Mouse (Mus musculus) spleen, adult 2 months (tissue): ENCODE data around the gene Adtrp. TPM values are rescaled to one million over a fixed set of nuclear protein-coding genes. Genes with fewer than 3 reads are reported as not detected.

Experiments
- DNase-seq, 2 experiments: peaks; one replicate each; pipeline versions ENCODE4 v3.0.0 to v3.0.0-alpha.2; 2012 to 2021; ENCODE audit warnings: low spot score in 2 of 2, low read depth in 1 of 2
- H3K27ac ChIP-seq: fragments of 200-500 bp; 2 replicates; pipeline ENCODE4 v1.5.1; 2012; ENCODE audit warnings: low read length, inconsistent platforms; ENCODE audit not compliant: insufficient read depth
- H3K27me3 ChIP-seq: fragments of 200-500 bp; 2 replicates; pipeline ENCODE4 v1.6.1; 2012; ENCODE audit warnings: mild to moderate bottlenecking, moderate library complexity, low read length, inconsistent platforms; ENCODE audit not compliant: control insufficient read depth, insufficient read depth
- H3K36me3 ChIP-seq: fragments of 200-500 bp; 2 replicates; pipeline ENCODE4 v1.6.1; 2012; ENCODE audit warnings: mild to moderate bottlenecking, low read length, inconsistent platforms; ENCODE audit not compliant: control insufficient read depth, insufficient read depth
- H3K4me1 ChIP-seq: fragments of 200-500 bp; 2 replicates; pipeline ENCODE4 v1.6.1; 2011; ENCODE audit warnings: inconsistent platforms; ENCODE audit not compliant: control insufficient read depth, insufficient read depth, insufficient read length
- H3K4me3 ChIP-seq: fragments of 200-500 bp; 2 replicates; pipeline ENCODE4 v1.5.1; 2011; ENCODE audit warnings: mild to moderate bottlenecking, inconsistent platforms; ENCODE audit not compliant: insufficient read depth, insufficient read length; ENCODE audit errors: extremely low read depth
- CTCF ChIP-seq: fragments of 200-500 bp; IDR thresholded peaks from 2 replicates; pipeline ENCODE4 v1.5.1; 2011; ENCODE audit warnings: mild to moderate bottlenecking, inconsistent platforms; ENCODE audit not compliant: insufficient read depth, insufficient read length, insufficient replicate concordance; ENCODE audit errors: extremely low read depth
- POLR2A ChIP-seq: fragments of 200-500 bp; IDR thresholded peaks from 2 replicates; pipeline ENCODE4 v1.6.1; 2011; ENCODE audit warnings: low read depth, low read length, inconsistent platforms
- WGBS: fragments of 180-500 bp; shearing (Covaris S2); methylation state at CpG from one replicate; pipeline ENCODE4 v1.1.7; 2018; 5-methylcytosine and 5-hydroxymethylcytosine counted together
- polyA plus RNA-seq: library from polyadenylated mRNA; depleted of rRNA; stranded (reverse); fragments of >200 nt; gene quantifications from 2 replicates; pipeline ENCODE4 v1.2.3, GENCODE M21; 2012

Gene Adtrp
- polyA plus RNA-seq, 1 experiment = 1.6 TPM

GRCm38 (mm10) chr13:41860603-41861405 lies 13.3 kb upstream of the Adtrp start:
- Histone ChIP-seq H3K4me1 (peaks cover 2% of the 10 kb centered on the region; the same call in 1 of the 2 replicates), H3K36me3 (no peaks in the 10 kb centered on the region), H3K27ac (no peak overlapping the region), H3K4me3 (no peak overlapping the region), H3K27me3 (no peaks in the 10 kb centered on the region)
- WGBS = 94% methylated on average over 15 of the region's 15 CpGs
- TF ChIP-seq CTCF (no peak), POLR2A (no peak)
- DNase-seq = no peak

- Histone ChIP-seq H3K4me3 (no peak overlapping the region), H3K27ac (no peak overlapping the region), H3K36me3 (no peaks in the 10 kb centered on the region), H3K27me3 (no peaks in the 10 kb centered on the region), H3K4me1 (no peaks in the 10 kb centered on the region; the same call in 1 of the 2 replicates)
- peak in 1 of 2 experiments; percentile 26 for DNase-seq
- TF ChIP-seq CTCF (no peak), POLR2A (no peak)
- WGBS = 61% methylated on average over 13 of the region's 13 CpGs
Measured at GRCm38 (mm10) chr13:41855206-41856185, 8.0 kb upstream of the Adtrp start.

- no peak for DNase-seq
- no peak overlapping the region for H3K27ac ChIP-seq
- no peaks in the 10 kb centered on the region for H3K27me3 ChIP-seq
- peaks cover 4% of the 10 kb centered on the region; the same call in 1 of the 2 replicates for H3K4me1 ChIP-seq
- H3K36me3 ChIP-seq = no peaks in the 10 kb centered on the region
- no peak for TF ChIP-seq POLR2A
- 89% methylated on average over 3 of the region's 3 CpGs for WGBS
- H3K4me3 ChIP-seq = no peak overlapping the region
Measured at GRCm38 (mm10) chr13:41850727-41851378, 3.4 kb upstream of the Adtrp start.

GRCm38 (mm10) chr13:41846516-41846915 lies 968 bp downstream of the Adtrp start:
- H3K4me3 ChIP-seq = no peak overlapping the region
- no peak for DNase-seq
- TF ChIP-seq POLR2A = no peak
- TF ChIP-seq CTCF = no peak

GRCm38 (mm10) chr13:41845013-41845412 lies 2.5 kb downstream of the Adtrp start:
- TF ChIP-seq POLR2A = no peak
- no peak for TF ChIP-seq CTCF
- H3K27me3 ChIP-seq = no peaks in the 10 kb centered on the region
- DNase-seq = no peak
- no peaks in the 10 kb centered on the region for H3K36me3 ChIP-seq
- H3K27ac ChIP-seq = no peak overlapping the region
- 91% methylated on average over 5 of the region's 5 CpGs for whole genome bisulfite sequencing
- peaks cover 2% of the 10 kb centered on the region; the same call in 1 of the 2 replicates for H3K4me1 ChIP-seq
- H3K4me3 ChIP-seq = no peak overlapping the region

More at GRCm38 (mm10) chr13:41846516-41846915, 968 bp downstream of the Adtrp start:
- Histone ChIP-seq H3K4me1 (peaks cover 4% of the 10 kb centered on the region; the same call in 1 of the 2 replicates), H3K27ac (no peak overlapping the region), H3K36me3 (no peaks in the 10 kb centered on the region), H3K27me3 (no peaks in the 10 kb centered on the region)
- WGBS = 86% methylated on average over 5 of the region's 5 CpGs

- Histone ChIP-seq H3K4me3 (no peak overlapping the region), H3K27ac (no peak overlapping the region), H3K36me3 (no peaks in the 10 kb centered on the region), H3K27me3 (no peaks in the 10 kb centered on the region), H3K4me1 (no peaks in the 10 kb centered on the region)
- TF ChIP-seq CTCF = no peak
- no peak for TF ChIP-seq POLR2A
- 86% methylated on average over 4 of the region's 4 CpGs for WGBS
- no peak for DNase-seq
Measured at GRCm38 (mm10) chr13:41844071-41844470, 3.4 kb downstream of the Adtrp start.
